Mouse (Mus musculus) embryonic facial prominence, embryonic 12.5 days (tissue): ENCODE results near the gene Tescl. TPM values are rescaled to one million over a fixed set of nuclear protein-coding genes. Genes with fewer than 3 reads are reported as not detected.

Source experiments
- microRNA-seq: library from miRNA; unstranded; fragments of <30 nt; microRNA quantifications from one replicate; pipeline ENCODE4, GENCODE M21; 2017
- polyA plus RNA-seq: library from polyadenylated mRNA; unstranded; fragments of >200 nt; fragmentation: Nextera tagmentation; extraction: Ambion mirVana; gene quantifications from 2 replicates; pipeline ENCODE4 v1.2.1, GENCODE M21; 2016

The Tescl gene
- polyA plus RNA-seq, 1 experiment from 2014 or later = 0.26 TPM

Small RNA genes within 50 kb of the gene (microRNA-seq; reads per million reads assigned to microRNA genes)
- not detected for gene Gm27592

Other genes starting within 250 kb of the Tescl start
- 9.1 and 9.8 TPM in 2 replicates for gene Zfp112, start 221.6 kb downstream of the Tescl start, polyA plus RNA-seq
- 18.3 and 18.4 TPM in 2 replicates for gene Zfp235, start 199.8 kb downstream of the Tescl start, polyA plus RNA-seq
- gene Zfp114, start 158.9 kb downstream of the Tescl start, polyA plus RNA-seq = 7.5 and 7.6 TPM in 2 replicates
- 10.1 and 11.3 TPM in 2 replicates for gene Zfp111, start 122.5 kb downstream of the Tescl start, polyA plus RNA-seq
- 5.9 and 6.6 TPM in 2 replicates for gene Zfp109, start 96.4 kb downstream of the Tescl start, polyA plus RNA-seq
- 5.3 and 5.6 TPM in 2 replicates for gene Zfp108, start 79.1 kb downstream of the Tescl start, polyA plus RNA-seq
- 10.0 and 12.0 TPM in 2 replicates for gene Zfp93, start 63.5 kb downstream of the Tescl start, polyA plus RNA-seq
- gene Zfp61, start 32.7 kb downstream of the Tescl start, polyA plus RNA-seq = 57.7 and 63.1 TPM in 2 replicates
- gene Zfp94, start 17.3 kb downstream of the Tescl start, polyA plus RNA-seq = 15.8 and 16.4 TPM in 2 replicates
- gene Lypd5, start 15.3 kb upstream of the Tescl start, polyA plus RNA-seq = not detected in 2 replicates
- 2.0 and 2.7 TPM in 2 replicates for gene Kcnn4, start 36.3 kb upstream of the Tescl start, polyA plus RNA-seq
- gene Smg9, start 65.7 kb upstream of the Tescl start, polyA plus RNA-seq = 23.6 and 26.0 TPM in 2 replicates
- gene Irgc1, start 118.4 kb upstream of the Tescl start, polyA plus RNA-seq = not detected in 2 replicates
- 1.5 and 2.0 TPM in 2 replicates for gene Plaur, start 128.5 kb upstream of the Tescl start, polyA plus RNA-seq
- 7.6 and 10.7 TPM in 2 replicates for gene Cadm4, start 148.1 kb upstream of the Tescl start, polyA plus RNA-seq
- 100 and 113 TPM in 2 replicates for gene Zfp428, start 173.1 kb upstream of the Tescl start, polyA plus RNA-seq
- 1.3 and 1.4 TPM in 2 replicates for gene AC161166.1, start 178.5 kb upstream of the Tescl start, polyA plus RNA-seq
- gene Irgq, start 196.8 kb upstream of the Tescl start, polyA plus RNA-seq = 17.6 and 18.0 TPM in 2 replicates
- not detected in 2 replicates for gene Pinlyp, start 212.2 kb upstream of the Tescl start, polyA plus RNA-seq
- 117 and 124 TPM in 2 replicates for gene Xrcc1, start 212.4 kb upstream of the Tescl start, polyA plus RNA-seq